Mouse (Mus musculus): ENCODE results near the gene Wdfy2.
A peak's percentile ranks its signal among the peaks of the same experiment; 100 is the strongest.
"Not testable (repeated sequence)": the region's sequence is repeated elsewhere in the genome, so short reads cannot be mapped to it uniquely, and the experiment has no call there.

Wdfy2 gene

GRCm38 (mm10) chr14:62878634-62879430 is 41.4 kb downstream of the Wdfy2 start:
- no peak for DNase-seq (ENCODE audit: low spot score in 2 of 2)

- DNase-seq (ENCODE audit: low spot score in 2 of 2) = peak; percentile 58 to 63
These were observed 42.0 kb downstream of the Wdfy2 start for GRCm38 (mm10) chr14:62879497-62879896.

GRCm38 (mm10) chr14:62880084-62880851 is 42.8 kb downstream of the Wdfy2 start:
- DNase-seq (ENCODE audit: low spot score in 2 of 2) = no peak

GRCm38 (mm10) chr14:62882061-62882614 is 44.7 kb downstream of the Wdfy2 start:
- DNase-seq (ENCODE audit: low spot score in 2 of 2) = no peak

GRCm38 (mm10) chr14:62883551-62883950 is 46.1 kb downstream of the Wdfy2 start:
- DNase-seq (ENCODE audit: low spot score in 2 of 2) = no peak

GRCm38 (mm10) chr14:62884171-62884570 is 46.7 kb downstream of the Wdfy2 start:
- no peak for DNase-seq (ENCODE audit: low spot score in 2 of 2)

- DNase-seq (ENCODE audit: low spot score in 2 of 2) = no peak
These were observed 47.2 kb downstream of the Wdfy2 start for GRCm38 (mm10) chr14:62884639-62885038.

GRCm38 (mm10) chr14:62885146-62885545 is 47.7 kb downstream of the Wdfy2 start:
- no peak for DNase-seq (ENCODE audit: low spot score in 2 of 2)

GRCm38 (mm10) chr14:62891401-62891800 is 53.9 kb downstream of the Wdfy2 start:
- DNase-seq (ENCODE audit: low spot score in 2 of 2) = no peak

- no peak for DNase-seq (ENCODE audit: low spot score in 2 of 2)
These were observed 55.5 kb downstream of the Wdfy2 start for GRCm38 (mm10) chr14:62892771-62893641.

GRCm38 (mm10) chr14:62893642-62894180 is 56.2 kb downstream of the Wdfy2 start:
- not testable (repeated sequence) for DNase-seq (ENCODE audit: low spot score in 2 of 2)

GRCm38 (mm10) chr14:62894924-62895840 is 57.7 kb downstream of the Wdfy2 start:
- no peak for DNase-seq (ENCODE audit: low spot score in 2 of 2)

GRCm38 (mm10) chr14:62898061-62898460 is 60.6 kb downstream of the Wdfy2 start:
- no peak for DNase-seq (ENCODE audit: low spot score in 2 of 2)

- DNase-seq (ENCODE audit: low spot score in 2 of 2) = no peak
These were observed 70.4 kb downstream of the Wdfy2 start for GRCm38 (mm10) chr14:62907888-62908287.

- DNase-seq (ENCODE audit: low spot score in 2 of 2) = no peak
These were observed 71.1 kb downstream of the Wdfy2 start for GRCm38 (mm10) chr14:62908550-62908949.

- no peak for DNase-seq (ENCODE audit: low spot score in 2 of 2)
These were observed 73.4 kb downstream of the Wdfy2 start for GRCm38 (mm10) chr14:62910859-62911258.

- no peak for DNase-seq (ENCODE audit: low spot score in 2 of 2)
These were observed 77.7 kb downstream of the Wdfy2 start for GRCm38 (mm10) chr14:62915146-62915685.

GRCm38 (mm10) chr14:62916488-62917034 is 79.1 kb downstream of the Wdfy2 start:
- no peak for DNase-seq (ENCODE audit: low spot score in 2 of 2)

- no peak for DNase-seq (ENCODE audit: low spot score in 2 of 2)
These were observed 83.9 kb downstream of the Wdfy2 start for GRCm38 (mm10) chr14:62921401-62921800.

- no peak for DNase-seq (ENCODE audit: low spot score in 2 of 2)
These were observed 85.2 kb downstream of the Wdfy2 start for GRCm38 (mm10) chr14:62922637-62923036.
